Mouse (Mus musculus) heart, postnatal 4 days (tissue): ENCODE results near the gene Slc13a5. TPM values are rescaled to one million over a fixed set of nuclear protein-coding genes. Genes with fewer than 3 reads are reported as not detected.

ENCODE experiments used
- DNase-seq: peaks from one replicate; pipeline ENCODE4 v3.0.0; 2021
- total RNA-seq, 2 experiments: library from RNA; stranded (reverse); gene quantifications; 2 replicates each; pipeline ENCODE4 v1.2.3; 2021

The Slc13a5 gene
- total RNA-seq, result under 1 TPM; 0.38 to 0.50 TPM

DNA sequence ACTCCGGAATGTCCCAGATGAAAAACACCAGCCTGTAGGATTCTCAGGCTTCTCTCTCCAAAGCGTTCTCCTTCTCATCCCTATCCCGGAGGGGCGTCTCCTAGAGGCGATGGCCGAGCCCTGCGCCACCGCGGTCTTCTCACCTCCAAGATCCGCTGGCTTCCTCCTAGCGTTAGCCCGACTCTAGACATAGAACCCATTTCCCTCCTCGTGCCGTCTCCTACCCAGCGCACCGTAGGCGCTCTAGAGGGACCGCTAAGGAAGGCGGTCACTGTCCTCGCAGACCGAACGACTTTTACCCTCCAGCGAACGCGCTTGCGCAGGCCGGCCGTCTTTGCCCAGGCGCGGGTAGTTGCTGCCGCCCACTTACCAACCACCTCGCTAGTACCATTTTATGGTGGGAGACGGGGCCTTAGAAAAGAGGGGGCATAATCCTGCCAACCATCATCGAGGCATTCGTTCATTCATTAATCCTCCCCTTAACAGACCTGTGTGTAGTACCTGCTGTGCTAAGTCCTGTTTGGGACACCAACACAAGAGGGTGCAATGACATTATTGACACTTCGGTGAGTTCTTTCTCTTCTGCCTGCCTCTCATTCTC, at the start of gene Slc13a5:
Gene Slc13a5 (minus strand): TSS at position 263 of the 601 bp plus-strand sequence.
- DNase-seq, result peak; percentile 7

DNA sequence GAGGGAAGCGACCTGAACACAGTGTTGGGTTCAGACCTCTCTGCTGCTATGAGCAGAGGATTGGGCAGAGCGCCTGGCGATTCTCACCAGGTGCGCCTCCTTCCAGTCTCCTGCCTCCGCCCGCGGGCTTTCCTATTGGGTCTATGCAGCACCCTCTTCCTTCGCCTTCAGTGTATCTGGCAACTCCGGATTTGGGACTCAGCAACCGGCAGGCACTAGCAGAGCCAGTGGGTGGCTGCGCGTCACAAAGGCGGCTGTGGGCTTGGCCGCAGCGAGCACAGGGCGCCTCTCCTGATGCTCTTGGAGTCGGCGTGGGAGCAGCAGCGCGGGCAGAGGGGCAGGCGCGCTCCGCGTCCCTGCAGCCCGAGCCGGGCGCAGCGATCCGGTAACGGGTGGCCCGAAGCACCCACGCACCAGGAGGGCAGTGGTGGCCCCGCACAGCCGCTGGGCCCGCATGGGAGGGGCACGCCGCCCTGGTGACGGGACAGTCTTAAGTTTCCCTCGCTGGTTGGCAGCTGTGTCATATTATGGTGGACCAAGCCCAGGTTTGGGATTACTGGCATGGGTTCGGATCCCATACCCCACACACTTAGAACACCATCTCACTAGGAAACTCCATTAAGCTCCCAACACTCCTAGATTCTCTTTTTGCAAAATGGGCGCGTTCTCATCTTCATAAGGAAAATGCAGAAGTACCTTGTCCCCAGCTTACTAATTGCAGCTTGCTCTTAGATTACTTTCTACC, 47.3 kb upstream of the Slc13a5 start, which contains the start of gene Fbxo39:
Gene Fbxo39 (plus strand): TSS at position 294 of the 745 bp plus-strand sequence.
- no peak for DNase-seq

DNA sequence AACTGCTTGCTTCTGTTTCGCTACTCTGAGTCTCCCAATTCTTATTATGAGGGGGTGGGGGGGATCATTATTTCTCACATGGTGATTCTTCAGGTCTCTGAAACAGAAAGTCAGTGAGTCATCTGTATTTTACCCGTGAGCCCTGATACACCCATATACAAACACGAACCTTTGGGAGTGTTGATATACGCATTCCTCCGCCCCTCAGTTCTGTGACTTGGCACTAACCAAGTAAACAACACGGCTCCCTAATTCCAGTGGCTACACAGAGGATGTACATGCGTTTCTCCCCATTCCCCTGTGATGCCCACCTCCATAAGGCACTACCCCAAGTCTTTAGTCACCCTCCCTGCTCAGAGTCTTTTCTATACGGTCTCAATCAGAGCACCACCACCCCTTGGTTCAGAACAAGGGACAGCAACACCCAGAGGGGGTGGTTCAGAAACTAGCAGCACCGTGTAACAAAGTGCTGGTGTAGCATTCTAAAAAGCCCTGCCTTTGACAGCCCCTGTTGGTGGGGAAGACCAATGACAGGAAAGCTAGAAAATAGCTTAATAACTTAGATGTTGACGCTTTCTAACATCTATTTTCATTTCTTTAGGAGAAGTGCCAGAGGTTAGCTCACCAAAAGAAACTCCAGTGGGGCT, 44.5 kb upstream of the Slc13a5 start:
- DNase-seq, result no peak

DNA sequence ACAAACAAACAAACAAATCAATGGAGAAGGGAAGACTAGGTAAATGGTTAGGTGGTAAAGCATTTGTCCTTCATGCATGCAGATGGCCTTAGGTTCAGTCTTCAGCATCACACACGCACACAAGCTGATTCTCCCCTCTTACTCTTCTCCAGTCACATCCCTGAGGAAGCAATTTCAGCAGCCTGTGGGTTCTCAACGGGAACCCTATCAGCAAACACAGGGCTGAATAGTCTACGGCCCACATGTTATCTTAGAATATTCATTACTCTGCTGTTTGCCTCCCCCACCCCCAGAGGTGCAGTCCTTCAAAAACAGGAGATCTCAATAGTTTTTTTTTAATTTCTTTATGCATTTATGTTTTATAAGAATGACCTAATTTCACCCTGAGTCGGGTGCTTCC, 43.5 kb upstream of the Slc13a5 start:
- DNase-seq, result no peak

DNA sequence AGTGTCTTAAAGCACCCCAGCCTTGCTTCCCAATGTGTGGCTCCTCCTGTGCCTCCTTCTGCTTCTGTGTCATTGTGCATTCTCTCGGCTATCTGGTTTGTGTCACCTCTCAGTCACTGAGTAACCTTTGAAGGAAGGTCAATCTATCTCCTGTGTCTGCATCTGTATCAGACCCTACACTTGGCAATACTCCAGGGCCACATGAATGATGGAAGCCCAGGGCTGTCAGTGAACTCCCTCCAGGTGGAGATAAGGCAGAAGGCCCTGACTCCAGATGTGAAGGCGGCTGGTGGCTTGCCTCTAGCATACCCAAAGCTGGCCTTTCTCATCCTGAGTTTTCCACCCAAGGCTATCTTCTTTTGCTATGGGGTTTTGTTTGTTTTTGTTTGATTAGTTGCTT, 42.0 kb upstream of the Slc13a5 start:
- no peak for DNase-seq

DNA sequence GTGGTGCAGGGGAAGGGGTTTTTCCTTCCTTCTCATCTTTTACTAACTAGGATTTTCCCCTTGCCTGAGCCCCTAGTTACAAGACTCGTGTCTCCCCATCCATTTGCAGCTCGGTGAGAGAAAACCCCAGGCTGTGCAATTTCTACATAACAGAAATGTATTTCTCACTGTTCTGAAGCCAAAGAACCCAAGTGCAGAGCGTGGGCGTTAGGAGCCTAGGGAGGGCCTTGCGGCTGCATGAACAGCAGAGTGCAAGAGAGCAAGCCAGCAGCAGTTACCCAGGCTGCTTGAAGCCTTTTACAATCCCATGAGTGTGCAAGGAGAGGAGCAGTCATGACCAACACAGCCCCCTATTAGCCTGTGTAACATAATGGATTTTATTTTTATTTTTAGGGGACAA, 40.4 kb upstream of the Slc13a5 start:
- no peak for DNase-seq

DNA sequence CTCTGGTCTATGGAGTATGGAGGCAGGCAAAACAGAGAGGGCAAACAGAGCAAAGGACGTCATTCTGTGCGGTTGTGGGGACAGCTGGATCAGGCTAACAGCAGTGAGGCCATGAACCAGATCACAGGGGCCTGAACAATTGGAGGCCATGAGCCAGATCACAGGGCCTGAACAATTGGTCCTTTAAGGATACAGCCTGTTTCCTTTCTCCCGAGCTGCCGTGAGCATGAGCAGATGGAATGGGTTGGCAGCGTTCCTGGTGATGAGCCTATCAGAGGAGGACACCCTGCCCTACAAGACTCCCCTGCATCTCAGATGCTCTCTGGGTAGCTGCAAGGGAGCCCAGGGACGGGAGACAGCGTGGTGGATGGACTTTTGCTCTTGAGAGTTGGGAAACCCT, 35.2 kb upstream of the Slc13a5 start:
- DNase-seq, result peak; percentile 68

DNA sequence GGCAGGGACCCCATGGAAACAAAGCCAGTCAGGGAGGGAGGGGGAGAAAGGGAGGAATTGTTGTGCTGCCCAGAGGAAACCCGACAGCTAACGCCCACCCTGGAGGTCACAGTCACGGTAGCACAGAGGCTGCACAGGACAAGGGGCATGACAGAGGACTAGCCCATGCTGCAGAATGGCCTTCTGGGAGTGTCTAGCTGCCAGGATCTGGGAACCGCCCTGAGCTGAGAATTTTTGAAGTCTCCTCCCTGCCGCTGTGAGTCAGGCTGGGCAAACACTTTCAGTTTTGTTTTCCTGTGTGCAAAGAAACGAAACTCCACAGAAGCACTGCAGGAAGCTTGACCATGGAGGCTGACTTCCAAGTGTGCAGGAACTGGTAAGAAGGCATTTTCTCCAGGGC, 34.3 kb upstream of the Slc13a5 start, which contains the start of gene Xaf1:
Gene Xaf1 (plus strand): TSS at position 296 of the 400 bp plus-strand sequence.
- peak; percentile 73 for DNase-seq

DNA sequence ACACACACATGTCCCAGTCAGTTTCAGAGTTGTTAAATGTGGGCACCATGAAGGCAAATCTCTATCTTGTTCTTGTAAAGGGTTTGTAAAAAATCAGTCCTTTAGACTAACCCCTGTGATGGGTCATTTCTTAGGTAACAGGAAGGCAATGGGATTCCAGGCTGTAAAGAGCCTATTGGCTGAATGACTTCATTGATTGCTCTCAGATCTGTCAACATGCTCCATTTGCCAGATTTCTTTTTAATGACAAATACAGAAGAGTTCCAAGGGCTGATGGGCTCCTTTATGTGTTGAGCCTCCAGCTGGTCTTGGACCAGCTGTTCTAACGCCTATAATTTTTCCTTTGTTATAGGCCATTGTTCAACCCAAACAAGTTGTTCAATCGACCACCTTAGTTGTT, 26.1 kb upstream of the Slc13a5 start:
- DNase-seq, result no peak

DNA sequence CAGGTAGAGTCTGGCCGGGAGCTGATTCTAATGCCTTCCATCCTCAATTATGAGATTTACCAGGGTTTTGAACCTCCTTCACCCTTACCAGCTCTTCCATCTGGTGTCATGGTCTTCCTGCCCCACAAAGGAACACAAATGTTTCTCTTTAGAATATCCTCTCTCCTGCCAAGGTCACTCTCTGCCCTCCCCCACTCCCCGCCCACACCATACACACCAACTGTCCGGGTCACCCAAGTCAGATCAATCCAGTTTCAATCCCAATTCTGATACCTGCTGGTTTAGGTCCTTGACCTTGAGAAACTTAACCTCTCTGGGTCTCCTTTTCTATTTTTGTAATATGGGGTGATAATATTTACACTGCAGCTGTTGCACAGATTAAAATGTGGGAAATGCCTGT, 20.5 kb upstream of the Slc13a5 start:
- DNase-seq, result no peak

DNA sequence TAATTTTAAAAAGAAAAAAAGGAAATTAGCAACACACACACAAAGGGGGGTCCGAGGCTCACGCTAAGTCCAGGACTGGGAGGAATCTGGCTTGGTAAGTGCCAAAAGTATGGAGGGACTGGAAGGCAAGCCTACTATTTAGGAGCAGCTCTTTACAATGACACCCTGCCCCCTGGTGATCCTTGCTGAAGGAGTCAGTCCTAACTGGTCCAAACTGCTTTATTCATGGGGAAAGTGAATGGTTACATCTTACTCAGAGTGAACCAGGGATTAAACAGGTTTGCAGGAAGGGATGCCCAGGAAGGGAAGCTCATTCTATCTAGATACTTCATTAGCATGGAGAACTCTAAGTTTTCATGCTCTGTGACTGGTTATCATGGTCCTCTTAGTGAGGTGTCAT, 20.1 kb upstream of the Slc13a5 start:
- no peak for DNase-seq

DNA sequence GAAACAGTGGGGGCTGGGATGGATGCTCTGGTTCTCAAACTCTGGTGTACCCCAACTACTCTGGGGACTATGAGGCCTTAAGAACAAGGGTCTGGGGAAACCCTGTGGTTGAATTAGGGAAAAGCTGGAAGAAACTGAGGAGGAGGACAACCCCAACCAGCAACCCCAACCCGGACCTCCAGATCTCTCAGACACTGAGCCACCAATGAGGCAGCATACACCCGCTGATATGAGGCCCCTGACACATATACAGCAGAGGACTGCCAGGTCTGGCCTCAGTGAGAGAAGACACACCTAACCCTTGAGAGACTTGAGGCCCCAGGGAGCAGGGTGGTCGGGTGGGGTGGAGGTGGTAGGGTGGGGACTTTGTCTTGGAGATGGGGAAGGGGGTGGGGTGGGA, 19.6 kb upstream of the Slc13a5 start:
- DNase-seq, result no peak

DNA sequence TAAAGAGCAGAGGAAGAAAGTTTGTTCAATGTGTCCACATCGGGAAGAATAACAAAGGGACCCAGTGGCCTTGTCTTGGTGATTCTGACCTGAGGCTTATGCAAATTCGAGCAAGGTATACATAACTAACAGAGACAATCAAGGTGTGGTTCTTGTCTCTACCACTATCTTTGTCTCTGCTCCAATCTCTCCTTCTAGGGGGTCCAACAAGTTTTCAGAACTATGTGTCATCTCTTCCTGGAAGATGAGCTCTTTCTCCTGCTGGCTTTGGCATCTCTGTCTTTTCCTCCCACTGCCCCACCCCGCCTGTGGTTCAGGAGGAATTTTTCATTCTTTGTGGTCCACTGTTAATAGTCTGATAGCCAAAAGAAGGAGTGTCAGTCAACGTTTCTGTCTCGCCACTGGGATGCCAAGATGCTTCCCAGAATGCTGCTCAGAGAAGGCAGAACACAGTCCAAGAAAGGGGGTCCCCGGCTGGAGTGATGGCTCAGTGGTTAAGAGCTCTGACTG, 19.0 kb upstream of the Slc13a5 start:
- DNase-seq, result no peak

DNA sequence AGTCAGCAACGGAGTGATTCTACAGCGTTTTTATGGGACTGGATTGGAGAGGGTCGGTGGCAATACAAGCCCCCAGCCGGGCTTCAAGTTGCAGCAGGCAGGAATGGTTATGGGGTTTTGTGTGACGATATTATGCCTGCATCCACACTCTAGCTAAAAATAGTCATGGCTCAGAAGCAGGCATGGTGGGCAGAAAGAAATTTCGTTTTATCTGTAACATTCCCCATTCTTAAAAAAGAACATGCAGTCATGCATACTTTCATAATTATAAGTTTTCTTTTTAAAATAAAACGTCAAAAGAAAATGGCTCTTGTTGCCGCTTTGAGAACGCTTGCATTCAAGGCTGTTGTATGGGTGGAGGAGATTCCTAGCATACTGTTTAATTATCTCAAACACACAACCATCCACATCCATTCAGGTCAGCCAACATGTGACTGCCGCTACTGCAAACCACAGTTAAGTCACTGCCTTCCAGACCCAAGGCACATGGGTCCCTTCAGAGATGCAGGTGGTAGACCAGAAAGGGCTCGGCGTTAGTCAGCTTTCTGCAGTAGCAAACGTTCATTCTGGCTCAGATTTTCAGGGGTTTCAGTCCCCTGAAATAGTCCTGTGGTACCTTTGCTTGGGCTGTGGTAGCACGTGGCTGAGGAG, 17.6 kb upstream of the Slc13a5 start:
- no peak for DNase-seq

DNA sequence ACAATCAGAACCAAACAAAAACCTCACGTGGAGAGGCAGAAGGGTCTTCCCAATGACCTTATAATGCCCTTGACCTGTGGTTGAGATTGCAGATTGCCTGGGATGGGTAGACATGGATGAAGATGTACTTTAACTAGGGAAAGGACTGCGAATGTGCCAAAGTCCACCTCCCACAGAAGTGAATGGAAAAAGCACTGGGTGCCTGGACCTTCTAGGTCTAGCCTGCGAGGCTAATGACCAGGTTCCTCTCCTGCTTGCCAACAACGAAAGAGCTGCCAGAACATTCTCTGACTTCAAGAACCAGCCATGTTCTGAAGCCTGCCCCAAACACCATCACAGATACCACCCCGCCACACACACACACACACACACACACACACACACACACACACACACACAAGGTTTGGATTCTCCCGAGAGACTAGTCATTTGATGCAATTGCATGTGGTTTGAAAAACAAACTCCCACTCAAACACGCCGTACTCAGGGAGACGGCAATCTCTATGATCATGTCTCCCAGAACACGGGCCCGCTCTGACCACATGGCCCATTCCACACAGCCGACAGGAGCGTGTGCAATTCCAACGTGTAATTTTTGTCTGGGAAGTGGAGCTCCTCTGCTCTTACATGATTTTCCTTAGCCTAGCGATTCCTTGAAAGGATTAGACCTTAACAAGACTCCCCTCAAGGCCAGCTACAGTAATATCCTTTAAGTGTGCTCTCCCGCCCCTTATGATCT, 16.6 kb upstream of the Slc13a5 start:
- no peak for DNase-seq

DNA sequence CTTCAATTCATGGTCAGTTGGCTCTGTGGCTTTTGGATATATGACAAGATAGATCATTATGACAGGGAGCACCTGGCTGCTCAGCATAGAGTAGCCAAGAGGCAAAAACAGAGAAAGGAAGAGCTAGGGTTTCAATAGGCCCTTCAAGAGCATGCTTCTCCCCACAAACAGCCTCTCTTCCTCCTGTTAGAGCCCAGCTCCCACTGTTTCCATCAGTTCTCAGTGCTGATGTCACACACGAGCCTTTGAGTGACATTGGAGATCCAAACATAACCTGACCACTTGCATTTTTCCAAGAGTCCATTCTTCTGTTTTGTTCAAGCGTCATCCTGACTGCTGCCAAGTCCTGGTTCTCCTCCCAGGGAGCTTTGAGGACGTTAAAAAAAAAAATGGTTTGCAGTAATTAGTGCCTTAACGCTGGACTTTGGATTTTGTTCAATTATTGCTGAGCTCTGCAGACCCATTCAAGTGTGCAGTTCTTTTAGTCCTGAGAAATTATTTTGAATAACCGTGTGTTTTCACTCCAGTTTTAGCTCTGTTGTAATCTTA, 14.9 kb upstream of the Slc13a5 start:
- DNase-seq, result no peak

DNA sequence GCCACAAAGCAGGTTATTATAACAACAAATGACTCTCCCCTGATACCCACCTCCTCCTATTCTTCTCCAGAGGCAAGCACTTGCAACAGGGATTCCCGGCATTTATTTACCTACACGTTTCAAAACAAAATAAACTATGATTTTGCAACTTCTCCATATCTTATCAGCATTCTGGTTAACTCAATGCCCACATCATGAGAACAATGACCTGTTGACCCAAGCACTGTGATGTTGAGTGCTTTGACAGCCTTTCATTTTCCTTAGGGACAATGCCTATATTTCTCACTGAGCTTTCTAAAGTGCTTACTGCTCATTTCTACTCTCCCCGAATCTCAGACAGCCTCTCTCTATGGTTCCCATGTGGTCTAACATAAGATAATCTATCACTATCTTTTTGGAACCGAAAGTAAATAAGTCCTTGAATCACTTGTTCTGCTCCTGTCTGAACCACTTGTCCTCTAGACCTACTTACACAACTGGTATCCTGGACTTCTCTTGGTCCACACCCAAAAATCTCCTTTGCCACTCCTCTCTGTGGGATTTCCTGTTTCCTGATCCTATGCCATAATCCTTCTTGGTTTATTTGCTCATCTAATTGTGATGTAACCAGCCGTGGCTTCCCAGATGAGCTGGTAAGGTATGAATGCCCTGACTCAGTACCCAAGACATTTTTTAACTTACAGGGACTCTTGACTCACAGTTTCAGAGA, 14.3 kb upstream of the Slc13a5 start:
- no peak for DNase-seq

DNA sequence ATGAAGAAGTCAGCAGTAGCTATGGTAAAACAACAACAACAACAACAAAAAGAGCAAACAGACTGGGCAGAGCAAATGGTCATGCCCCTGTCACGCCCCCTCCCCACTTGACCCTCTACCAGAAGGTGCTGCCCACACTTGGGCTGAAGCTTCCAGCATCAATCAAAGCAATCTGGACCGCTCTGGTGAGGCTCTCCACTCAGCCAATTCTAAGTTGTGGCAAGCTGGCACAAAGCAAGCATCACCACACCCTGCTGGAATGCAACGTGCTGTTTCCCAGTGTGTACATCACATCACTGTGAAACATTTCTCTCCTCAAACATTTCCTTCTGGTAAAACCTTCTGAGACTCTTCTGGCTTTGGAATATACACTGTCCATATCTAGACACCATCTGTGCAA, 6.3 kb upstream of the Slc13a5 start:
- no peak for DNase-seq

DNA sequence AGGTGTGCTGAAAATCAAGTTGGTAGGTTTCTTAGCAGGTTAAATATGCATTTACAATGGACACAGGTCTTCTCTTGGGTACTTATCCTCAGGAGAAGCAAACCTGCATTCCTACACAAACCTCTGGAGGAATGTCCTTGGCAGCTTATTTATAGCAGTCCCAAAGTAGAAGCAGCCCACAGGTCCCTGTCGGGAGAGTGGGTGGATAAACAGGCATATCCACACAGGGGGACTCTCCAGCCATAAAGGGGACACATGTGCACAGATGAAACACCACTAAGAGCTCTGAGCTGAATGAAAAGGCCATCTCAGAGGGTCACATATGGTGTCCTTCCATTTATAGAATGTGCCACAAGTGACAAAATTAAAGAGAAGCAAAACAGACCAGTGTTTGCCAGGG, 4.7 kb upstream of the Slc13a5 start:
- DNase-seq, result no peak

DNA sequence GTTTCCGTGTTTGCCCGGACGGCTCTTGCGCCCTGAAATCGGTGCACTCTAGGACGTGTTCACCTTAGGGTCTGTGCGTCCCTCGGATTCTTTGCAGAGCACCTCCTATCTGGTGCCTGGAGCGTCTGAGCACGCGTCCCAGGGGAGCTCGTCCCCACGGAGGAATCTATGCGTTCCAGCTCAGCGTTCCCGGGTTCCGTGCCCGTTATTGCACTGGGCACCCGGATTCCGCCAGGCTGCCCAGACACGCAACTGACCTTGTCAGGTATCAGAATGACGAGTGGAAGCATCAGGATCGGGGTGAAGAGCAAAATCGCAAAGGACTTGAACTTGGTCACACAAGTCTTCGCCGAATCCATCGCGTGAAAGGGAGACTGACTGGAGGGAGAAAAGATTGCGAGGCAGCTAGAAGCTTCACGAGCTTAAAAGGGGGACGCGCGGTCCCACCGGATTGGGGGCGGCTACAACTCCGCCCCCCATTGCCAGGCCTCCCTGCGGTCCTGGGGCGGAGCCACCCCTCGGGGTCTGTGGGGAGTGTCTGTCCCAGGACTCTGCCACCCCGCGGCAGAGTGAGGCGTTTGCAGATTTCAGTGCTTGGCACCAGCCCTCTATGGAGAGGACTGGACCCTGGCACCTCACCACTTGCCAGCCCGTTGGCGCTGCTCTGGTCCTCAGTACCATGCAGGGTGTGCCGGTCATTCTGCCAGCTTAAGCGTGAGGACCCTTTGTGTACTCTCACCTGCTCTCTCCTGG, 639 bp downstream of the Slc13a5 start:
- DNase-seq, result peak; percentile 65

DNA sequence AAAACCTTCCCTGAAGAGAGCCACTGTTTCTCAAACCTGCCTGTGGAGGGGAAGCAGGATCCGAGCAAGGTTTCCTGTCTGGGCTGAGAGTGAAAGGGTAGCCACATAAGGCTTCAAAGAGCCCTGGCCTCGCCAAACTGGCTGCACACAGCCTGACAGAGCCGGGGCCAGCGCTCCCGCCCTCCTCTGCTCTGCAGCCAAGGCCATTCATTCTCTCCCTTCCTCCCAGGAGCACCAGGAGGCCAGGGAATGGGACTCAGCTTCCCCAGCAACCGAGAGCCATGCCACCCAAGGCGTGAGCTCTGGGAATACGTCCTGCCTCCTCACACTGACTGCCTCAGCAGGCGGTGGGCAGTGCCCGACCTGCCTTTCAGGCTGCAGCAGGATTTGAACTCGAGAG, 1.5 kb downstream of the Slc13a5 start:
- DNase-seq, result peak; percentile 7
